Mouse (Mus musculus): ENCODE data around the gene Stk11.

Stk11 gene

DNA sequence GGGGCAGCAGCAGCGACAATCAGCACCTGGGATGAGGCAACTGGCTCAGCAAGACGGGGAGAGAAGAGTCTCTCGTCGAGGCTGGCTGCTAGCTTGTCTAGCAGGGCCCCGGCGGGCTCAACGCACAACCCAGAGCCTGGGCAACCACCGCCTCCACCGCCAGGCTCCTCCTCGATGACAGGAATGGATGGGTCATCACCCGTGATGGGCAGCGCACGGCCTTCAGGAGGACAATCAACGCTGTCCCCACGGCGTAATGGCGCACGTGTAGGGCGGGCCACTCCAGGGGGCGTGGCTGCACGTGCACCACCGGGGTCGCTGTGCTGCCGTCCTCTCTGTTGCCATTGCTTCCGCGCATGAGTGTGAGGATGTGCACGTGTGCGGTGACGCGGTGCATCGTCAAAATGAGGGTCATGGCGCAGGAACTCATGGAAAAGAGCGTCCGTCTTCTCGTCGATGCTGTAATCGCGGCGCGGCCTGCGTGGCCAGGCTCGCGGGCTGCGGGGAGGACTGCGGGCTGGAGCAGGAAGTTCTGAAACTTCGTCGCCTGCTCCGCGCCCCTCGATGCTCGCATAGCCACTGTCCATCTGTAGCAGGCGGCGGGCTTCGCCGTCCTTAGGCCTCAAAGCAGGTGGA is 15.8 kb downstream of the Stk11 start:
- no peak for DNase-seq (ENCODE audit: low spot score)

DNA sequence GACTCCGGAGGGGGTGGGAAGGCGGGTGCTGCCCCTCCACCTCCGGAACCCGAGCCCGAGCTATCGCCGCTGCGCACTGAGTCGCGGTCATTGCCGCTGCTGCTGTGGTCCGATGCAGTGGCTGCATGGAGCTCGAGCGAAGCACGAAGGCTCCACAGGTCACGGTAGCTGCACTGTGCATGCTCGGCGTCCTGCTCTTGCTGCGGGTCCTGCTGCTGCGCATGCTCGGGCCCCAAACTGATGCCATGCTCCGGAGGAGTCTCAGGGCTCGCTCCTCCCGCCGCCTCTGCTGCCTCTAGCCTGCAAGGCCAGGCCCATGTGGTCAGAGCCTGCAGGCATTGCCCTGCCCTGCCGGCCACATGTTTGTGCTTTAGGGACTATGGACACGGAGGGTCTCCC is 16.3 kb downstream of the Stk11 start:
- DNase-seq (ENCODE audit: low spot score), result no peak

DNA sequence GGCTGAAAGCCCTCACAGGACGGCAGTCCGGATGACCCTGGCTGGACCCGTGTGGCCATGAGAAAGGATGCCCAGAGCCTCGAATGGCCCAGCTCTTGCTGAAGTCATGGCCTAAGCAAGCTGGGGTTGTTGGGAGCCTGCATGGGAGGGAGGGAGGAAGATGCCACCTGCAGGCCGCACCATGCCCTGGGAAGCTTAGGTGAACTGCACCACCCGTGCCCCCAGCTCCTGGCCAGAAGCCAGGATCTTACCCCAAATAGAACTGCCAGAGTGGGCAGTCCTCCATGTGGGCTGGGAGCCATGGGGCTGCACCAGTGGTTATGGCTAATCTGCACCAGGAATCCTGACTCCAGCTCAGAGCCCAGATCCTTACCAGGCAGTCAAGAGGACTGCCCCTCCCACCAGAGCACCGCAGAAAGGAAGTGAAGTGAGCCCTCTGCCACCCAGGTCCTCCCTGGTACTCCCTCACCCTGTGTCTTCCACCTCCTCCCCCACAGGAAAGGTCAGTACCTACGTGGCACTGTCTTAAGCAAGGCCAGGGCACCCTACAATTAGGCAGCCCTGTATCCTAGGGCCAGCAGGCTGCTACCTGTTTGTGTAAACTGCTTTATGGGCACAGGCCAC is 17.7 kb downstream of the Stk11 start:
- no peak for DNase-seq (ENCODE audit: low spot score)

DNA sequence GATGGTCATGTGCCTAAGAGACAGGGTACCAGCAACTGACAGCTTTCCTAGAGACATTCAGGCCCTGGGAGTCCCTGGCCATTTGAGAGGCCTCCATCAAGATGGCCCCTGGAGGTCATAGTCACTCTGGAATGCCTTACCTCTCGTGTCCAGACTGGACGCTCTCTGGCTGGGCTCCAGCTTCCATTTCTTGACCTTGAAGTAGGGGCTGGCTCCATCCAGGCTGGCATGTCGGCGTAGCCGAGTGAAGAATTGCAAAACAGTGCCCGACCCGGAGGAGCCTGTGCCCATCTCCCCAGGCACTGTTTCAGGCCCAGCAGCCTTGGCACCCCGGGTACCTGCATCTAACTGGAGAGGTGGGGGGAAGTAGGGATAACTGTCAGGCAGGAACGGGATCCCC is 18.8 kb downstream of the Stk11 start:
- DNase-seq (ENCODE audit: low spot score), result no peak

DNA sequence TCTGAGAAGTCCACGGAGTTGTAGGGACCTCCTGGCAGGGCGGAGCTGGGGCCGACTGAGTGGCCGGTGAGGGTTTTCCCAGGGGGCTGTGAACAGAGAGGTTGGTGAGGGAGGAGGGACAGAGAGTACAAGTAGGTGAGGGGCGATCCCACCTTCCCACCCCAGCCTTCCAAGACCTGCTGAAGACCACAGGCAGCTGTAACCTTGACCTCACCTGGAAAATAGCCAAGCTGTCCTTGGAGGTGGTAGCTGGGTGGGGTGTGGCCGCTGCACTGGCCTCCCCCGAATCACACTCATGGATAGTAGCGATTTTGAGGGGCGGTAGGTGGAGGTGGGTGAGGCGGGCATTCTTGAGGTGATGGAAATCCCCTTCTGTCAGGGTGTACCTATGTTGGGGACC is 19.6 kb downstream of the Stk11 start:
- DNase-seq (ENCODE audit: low spot score), result no peak

DNA sequence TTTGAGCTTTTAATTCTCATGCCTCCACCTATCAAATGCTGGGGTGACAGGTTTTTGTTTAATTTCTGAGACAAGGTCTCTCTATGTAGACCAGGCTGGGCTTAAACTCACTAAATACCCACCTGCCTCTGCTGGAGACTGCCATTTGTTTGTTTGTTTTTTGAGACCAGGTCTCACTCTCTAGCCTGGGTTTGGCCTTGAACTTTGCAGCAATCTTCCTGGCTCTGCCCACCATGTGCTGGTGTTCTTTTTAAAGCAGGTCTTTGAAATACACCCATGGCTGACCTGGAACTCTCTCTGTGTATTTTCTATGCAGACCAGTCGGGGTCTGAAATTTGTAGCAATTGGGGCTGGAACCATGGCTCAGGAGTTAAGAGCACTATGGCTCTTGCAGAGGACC is 20.0 kb downstream of the Stk11 start:
- no peak for DNase-seq (ENCODE audit: low spot score)

DNA sequence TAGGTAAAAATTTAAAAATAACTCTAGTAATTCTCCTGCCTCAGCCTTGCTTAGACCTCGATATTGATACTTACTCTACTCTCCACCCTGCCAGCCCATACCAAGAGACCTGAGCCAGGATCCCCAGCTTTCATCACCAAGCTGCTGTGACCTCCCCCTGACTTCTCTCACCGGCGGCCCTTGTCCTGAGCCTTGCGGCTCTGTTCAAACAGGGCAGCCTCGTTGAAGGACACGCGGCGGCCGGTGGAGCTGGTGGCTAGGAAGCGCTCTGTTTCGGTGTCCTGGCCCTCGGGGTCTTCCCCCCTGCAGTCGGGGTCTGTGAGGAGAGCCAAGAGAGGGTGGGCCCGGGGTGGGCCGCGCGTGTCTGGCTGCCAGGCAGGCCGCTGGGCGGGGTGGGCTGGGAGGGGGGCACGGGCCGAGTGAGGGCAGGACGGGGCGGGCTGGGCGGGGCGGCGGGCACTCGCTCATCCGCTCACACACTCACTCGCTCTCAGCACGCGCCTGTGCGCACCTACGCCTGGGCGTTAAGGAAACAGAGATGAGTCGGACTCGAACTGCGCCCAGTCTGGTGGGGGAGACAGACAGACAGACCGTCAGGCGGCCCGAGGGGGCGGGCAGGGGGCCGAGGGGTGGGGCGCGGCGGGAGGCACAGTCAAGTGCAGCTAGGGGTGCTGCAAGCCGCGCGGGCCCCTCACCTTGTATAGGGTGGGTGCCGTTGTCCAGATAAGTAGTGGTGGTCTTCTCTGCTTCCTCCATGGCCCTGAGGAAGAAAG is 20.8 kb downstream of the Stk11 start:
- DNase-seq (ENCODE audit: low spot score), result no peak

DNA sequence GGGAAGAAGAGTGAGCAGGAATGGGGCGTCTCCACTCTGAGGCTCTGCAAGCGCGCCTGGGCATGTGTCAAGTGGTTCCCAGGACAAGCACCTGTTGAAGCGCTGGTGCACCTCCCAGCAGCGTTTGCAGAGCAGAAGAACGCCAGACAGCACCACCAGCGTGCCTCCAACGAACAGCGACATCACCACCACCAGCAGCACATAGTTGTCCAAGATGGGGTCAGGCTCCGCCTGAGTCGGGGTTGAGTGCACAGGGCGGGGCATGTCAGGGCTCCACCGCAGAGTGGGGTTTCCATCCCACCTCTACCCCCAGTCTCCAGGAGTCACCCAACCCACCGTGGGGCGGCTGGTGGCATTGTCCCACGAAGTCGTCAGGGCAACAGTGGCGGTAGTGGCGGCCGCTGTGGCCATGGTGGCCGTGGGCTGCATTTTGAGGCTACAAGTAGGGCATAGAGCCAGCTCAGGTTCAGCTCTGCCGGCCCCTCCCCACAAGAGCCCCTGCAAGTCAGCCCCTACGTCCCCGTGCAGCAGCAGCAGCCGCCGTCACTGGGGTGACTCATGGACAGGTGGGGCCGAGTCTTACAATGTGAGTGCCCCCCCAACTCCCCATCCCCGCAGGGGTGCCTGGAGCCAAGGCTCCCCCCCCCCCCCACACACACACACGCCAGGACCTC is 21.5 kb downstream of the Stk11 start:
- no peak for DNase-seq (ENCODE audit: low spot score)

DNA sequence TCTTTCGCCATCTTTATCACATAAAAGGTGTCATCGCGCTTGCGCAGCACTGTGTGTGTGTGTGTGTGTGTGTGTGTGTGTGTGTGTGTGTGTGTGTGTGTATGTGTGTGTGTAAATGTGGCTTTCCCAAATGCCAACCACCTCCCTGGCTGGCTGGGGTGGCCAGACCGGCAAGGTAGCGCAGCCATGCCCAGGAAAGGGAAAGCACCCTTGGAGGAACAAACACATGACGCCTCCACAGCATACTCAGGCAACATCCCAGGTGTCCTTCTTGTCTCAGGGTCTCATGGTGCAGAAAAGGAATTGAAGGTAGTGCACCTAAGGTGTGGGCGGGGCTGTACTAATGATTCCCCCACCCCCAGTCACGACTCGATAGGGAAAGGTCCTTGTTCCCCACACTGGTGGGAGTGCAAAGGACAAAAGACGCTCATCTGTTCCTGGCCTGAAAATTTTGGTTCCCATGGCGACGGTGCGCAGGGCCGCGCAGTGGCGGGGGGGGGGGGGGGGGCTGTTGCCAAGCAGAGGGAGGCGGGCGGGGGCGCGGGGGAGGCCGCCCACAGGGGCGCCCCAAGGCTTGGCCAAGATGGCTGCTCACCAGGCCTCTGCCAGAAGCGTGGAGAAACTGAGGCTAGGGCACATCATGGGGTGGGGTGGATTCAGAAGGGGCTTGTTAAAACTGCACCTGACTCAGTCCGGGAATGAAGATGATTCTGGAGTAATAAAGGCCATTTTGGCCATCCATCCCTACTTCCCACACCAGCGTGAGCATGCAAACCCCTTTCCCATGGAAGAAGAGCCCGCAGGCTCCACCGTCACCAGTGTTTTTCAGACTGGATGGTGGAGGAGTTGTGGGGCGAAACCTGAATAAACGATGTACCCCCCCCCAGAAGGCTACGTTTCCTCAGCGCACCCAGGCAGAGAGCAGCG is 22.3 kb downstream of the Stk11 start:
- no peak for DNase-seq (ENCODE audit: low spot score)

DNA sequence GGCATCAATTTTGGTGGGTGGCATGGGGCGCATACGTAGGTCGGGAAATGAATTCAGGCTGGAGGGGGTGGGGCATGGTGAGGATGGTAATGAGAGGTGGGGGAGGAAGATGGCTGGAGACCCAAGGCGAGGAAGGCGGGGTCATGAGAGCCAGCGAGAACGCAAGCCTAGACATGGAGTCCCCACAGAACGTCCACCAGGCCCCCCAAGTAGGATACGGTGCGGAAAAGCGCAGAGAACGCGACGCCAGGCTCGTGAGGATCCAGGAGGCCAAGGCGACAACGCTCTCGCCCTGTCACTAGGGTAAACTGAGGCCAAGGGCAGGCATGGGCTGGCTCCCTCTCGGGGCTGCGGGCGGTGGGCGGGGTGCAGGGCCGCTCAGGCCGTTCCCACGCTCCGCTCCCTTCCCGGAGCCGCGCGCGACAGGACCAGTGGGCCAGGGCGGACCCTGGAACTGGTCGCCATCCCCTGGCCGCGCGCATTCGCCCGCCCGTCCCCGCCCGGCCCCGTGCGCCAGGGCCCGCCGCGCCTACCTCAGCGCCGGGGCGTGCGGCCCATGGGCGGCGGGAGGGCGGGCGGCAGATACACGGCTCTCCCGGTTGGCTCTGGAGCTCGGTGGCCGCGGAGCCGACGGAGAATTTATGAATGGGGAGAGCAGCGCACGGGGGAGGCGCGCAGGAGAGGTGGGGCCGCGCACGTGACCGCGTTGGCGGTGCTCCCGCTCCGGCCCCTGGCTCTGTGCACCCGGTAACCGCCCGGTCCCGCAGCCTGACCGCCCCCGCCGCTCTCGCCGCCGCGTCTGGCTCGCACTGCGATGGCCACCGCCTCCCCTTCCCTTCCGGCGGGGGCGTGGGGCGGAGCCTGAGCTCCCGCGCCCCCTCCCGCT is 23.2 kb downstream of the Stk11 start, which contains the start of gene Atp5d:
Gene Atp5d (plus strand): TSS at position 80 of the 886 bp plus-strand sequence.
- DNase-seq (ENCODE audit: low spot score), result peak; percentile 57

DNA sequence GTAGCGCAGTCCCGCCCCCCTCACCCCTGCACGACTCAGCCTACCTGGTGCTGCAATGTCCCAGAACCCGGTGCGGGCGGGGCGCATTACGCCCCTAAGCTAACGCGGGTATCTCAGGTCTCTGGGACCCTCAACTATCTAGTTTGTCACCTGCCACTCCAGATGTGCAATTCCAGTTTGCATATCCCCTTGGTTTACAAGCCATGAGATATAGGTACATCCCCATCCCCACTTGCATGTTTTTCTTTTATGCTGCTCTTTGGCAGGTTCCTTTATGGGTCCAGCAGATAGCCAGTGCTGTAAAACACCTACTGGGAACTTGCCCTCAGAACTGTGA is 23.8 kb downstream of the Stk11 start:
- no peak for DNase-seq (ENCODE audit: low spot score)

DNA sequence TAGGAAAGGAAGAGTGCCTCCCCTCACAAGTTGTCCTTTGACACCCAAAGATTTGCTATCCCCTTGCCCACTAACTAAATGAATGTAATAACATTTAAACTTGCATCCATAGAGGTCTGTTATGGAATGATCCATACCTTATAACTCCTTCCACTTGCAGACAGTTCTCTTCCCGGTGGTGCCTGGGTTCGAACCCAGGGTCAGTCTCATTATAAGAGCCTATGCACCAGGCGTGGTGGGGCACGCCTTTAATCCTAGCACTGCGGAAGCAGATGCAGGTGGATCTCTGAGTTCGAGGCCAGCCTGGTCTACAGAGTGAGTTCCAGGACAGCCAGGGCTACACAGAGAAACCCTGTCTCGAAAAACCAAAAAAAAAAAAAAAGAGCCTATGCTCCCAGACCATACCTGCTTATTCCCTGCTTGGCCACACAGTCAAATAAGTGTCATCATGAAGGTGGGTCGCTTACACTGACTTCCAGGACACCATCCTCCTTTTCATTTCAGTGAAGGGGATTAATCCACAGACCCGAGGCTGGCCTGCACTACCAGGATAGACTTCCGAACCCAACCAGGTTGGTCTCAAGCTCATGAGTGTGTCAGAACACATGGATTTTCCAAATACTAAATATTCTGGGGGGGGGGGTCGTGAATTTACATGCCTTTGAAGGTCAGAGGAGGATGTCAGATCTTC is 24.5 kb downstream of the Stk11 start:
- DNase-seq (ENCODE audit: low spot score), result no peak

DNA sequence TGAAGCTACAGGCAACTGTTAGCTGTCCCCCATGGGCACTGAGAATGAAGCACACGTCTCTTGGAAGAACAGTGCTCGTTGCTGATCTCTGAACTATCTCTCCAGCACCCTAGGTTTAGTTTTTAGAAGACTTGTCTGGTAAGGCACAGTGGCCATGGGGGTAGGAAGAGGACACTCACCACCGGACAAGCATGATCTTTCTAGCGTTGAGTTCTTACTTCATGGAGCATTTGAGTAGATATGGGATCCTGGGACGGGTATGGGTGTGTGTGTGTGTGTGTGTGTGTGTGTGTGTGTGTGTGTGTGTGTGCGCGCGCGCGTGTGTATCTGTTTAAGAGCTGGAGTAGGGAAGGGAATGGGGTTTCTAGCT is 25.0 kb downstream of the Stk11 start, which contains the start of gene Cbarp:
Gene Cbarp (minus strand): TSS at position 170 of the 370 bp plus-strand sequence.
- DNase-seq (ENCODE audit: low spot score), result no peak

DNA sequence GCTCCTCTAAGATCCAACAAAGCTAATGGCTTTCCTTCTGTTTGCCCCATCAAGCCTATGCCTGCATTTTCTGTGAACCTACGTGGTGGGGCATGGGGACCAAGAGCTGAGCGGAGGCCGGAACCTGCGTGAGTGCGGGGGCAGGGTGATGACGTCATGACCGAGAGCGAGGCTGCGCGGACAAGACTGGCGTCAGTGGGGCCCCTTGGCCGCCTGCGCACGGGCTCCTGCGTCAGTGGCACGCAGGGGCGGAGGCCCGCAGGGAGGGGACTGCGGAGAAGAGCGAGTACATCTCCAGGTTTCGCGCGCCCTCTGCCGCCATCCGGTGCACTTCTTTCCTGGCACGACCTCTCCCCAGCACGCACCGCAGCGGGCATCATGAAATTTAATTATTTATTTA is 25.6 kb downstream of the Stk11 start:
- DNase-seq (ENCODE audit: low spot score), result peak; percentile 90

DNA sequence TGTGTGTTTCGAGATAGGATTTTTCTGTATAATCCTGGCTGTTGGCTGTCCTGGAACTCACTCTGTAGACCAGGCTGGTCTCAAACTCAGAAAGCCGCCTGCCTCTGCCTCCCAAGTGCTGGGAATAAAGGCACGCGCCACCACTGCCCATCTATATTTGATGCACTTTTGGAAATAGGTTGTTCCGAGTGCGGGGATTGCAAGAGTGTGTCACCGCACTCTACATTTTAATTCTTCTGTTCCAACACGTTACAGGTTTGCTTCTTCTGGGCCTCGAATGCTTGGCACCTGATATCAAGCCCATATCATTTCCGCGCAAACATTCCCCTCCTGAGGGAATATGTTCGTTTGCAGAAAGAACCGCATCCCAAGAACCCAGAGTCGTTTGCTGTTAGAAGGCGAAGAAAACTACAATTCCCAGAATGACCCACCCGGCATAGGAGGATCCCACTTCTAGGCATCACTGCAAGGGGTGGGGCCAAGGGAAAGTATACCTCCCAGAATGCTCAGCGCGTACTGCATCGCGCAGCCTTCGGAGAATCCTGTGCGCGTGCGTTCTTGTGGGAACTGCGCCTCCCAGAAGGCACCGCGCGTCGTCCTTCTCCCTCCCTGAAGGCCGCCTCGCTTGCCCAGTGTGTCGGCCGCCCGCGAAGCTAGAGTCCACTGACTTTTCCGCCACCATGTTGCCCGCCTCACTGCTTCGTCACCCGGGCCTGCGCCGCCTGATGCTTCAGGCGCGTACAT is 26.4 kb downstream of the Stk11 start:
- peak; percentile 80 for DNase-seq (ENCODE audit: low spot score)

DNA sequence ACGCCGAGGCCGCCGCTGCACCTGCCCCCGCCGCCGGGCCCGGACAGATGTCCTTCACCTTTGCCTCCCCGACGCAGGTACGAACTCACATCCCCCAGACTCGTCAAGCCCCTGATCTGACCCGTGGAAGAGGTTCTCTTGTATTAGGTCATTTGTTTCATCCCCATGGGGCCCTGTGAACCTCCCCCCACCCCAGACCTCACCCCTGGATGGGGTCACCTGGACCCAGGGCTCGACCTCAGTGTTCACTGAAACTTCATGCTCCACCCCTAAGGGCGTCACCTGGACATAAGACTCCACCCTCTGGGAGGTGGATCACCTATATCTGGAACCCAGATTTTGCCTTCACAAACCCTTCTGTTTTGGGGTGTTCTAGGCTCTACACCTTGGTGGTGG is 26.9 kb downstream of the Stk11 start:
- no peak for DNase-seq (ENCODE audit: low spot score)

DNA sequence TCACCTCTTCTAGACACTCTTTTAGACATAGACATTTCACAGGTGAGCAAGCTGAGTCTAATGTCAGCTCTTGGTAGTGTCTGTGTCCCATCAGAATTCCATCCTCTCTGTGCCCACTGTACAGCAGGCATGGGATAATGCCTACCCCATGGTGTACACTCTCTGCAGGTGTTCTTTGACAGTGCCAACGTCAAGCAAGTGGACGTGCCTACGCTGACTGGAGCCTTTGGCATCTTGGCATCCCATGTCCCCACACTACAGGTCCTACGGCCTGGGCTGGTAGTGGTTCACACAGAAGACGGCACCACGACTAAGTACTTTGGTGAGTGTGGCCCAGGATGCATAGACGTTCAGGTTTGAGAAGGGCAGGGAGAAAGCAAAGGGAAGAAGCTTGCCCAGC is 28.1 kb downstream of the Stk11 start:
- no peak for DNase-seq (ENCODE audit: low spot score)

DNA sequence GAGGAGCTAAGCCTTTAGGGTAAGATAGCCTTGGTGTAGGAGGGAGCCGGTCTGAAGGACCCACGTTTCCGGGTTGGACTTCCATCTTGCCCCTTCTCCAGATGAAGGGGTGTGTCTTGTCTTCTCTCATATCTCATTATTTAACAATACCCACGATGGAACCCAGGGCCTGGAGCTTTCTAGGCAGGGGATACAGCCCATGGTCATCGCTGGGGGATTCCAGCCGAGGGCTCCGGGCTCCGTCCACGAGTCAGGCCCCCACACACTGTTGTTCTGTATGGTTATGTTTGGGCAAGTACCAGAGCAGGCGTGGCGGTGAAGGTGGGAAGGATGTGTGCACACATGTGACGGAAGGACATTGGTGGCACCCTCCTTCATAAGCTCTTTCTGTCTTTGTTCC is 28.6 kb downstream of the Stk11 start:
- DNase-seq (ENCODE audit: low spot score), result no peak

Data from urinary bladder, postnatal 25 days (tissue).